Mouse (Mus musculus) embryonic facial prominence, embryonic 12.5 days (tissue): ENCODE data around the gene Clybl. TPM values are rescaled to one million over a fixed set of nuclear protein-coding genes. Genes with fewer than 3 reads are reported as not detected.

Source experiments
- ATAC-seq: fragments of 200-750 bp; cut with Nextera tagmentation; 2 replicates; pipeline ENCODE4 v1.8.0; 2017; ENCODE audit not compliant: insufficient number of reproducible peaks, insufficient read depth, low FRiP score, low TSS enrichment
- H3K27ac ChIP-seq: fragments of 300-500 bp; sonication (generic); 2 replicates; pipeline ENCODE4 v1.5.1; 2016; ENCODE audit warnings: mild to moderate bottlenecking
- H3K27me3 ChIP-seq: fragments of 300-500 bp; sonication (generic); 2 replicates; pipeline ENCODE4 v1.6.1; 2016; ENCODE audit warnings: mild to moderate bottlenecking, moderate library complexity
- H3K36me3 ChIP-seq: fragments of 300-500 bp; sonication (generic); 2 replicates; pipeline ENCODE4 v1.6.1; 2016; ENCODE audit warnings: mild to moderate bottlenecking
- H3K4me1 ChIP-seq: fragments of 300-500 bp; sonication (generic); 2 replicates; pipeline ENCODE4 v1.6.1; 2016
- H3K4me2 ChIP-seq: fragments of 300-500 bp; sonication (generic); replicated peaks from 2 replicates; pipeline ENCODE4 v1.6.1; 2016; ENCODE audit warnings: mild to moderate bottlenecking, moderate library complexity
- H3K4me3 ChIP-seq: fragments of 300-500 bp; sonication (generic); 2 replicates; pipeline ENCODE4 v1.5.1; 2016; ENCODE audit warnings: mild to moderate bottlenecking
- H3K9ac ChIP-seq: fragments of 300-500 bp; sonication (generic); 2 replicates; pipeline ENCODE4 v1.6.1; 2016; ENCODE audit warnings: mild to moderate bottlenecking, moderate library complexity
- H3K9me3 ChIP-seq: fragments of 300-500 bp; sonication (generic); 2 replicates; pipeline ENCODE4 v1.6.1; 2016; ENCODE audit warnings: mild to moderate bottlenecking, moderate library complexity
- WGBS: fragments of 180-500 bp; shearing (Covaris S2); methylation state at CpG from one replicate; pipeline ENCODE4 v1.1.7; 2016; 5-methylcytosine and 5-hydroxymethylcytosine counted together
- polyA plus RNA-seq: library from polyadenylated mRNA; unstranded; fragments of >200 nt; fragmentation: Nextera tagmentation; extraction: Ambion mirVana; gene quantifications from 2 replicates; pipeline ENCODE4 v1.2.1, GENCODE M21; 2016

The Clybl gene
- polyA plus RNA-seq, 1 experiment from 2014 or later = 23.1 TPM

DNA sequence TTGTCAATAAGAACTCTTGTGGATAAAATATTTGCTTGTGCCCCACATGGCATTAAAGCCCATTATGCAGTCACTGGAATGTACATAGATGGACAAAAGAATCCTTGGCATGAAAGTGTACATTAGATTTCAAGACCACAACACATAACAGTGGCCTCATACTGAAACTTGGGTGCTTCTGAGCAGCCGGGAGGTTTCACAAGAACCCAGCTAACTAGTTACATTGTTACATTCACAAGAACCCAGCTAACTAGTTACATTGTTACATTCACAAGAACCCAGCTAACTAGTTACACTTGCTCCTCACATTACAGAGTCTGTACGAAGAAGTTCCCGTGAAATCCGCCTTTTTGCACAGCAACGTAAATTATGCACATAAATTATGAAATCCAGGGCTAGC is 200.8 kb downstream of the Clybl start:
- Histone ChIP-seq H3K4me1 (no peaks in the 10 kb centered on the region), H3K4me2 (no peak overlapping the region), H3K4me3 (no peak overlapping the region), H3K36me3 (no peaks in the 10 kb centered on the region), H3K9me3 (no peaks in the 10 kb centered on the region), H3K9ac (no peak overlapping the region), H3K27ac (no peak overlapping the region), H3K27me3 (0 out of 2 replicates have a peak, but pooled peaks cover 2% of the 10 kb centered on the region)
- no peak for ATAC-seq
- 80% methylated on average over 5 of the region's 5 CpGs for WGBS

- no peak overlapping the region for H3K9ac ChIP-seq
- H3K27me3 ChIP-seq = 0 out of 2 replicates have a peak, but pooled peaks cover 2% of the 10 kb centered on the region
- 87% methylated on average over 6 of the region's 6 CpGs for WGBS
- ATAC-seq = no peak
- H3K36me3 ChIP-seq = no peaks in the 10 kb centered on the region
- H3K4me1 ChIP-seq = no peaks in the 10 kb centered on the region
- no peak overlapping the region for H3K27ac ChIP-seq
- H3K9me3 ChIP-seq = no peaks in the 10 kb centered on the region
- no peak overlapping the region for H3K4me3 ChIP-seq
- H3K4me2 ChIP-seq = no peak overlapping the region
Measured at GRCm38 (mm10) chr14:122383931-122384330, 202.4 kb downstream of the Clybl start.

GRCm38 (mm10) chr14:122384447-122385237 is 203.1 kb downstream of the Clybl start:
- no peak overlapping the region for H3K27ac ChIP-seq
- 0 out of 2 replicates have a peak, but pooled peaks cover 2% of the 10 kb centered on the region for H3K27me3 ChIP-seq
- H3K4me2 ChIP-seq = no peak overlapping the region
- H3K9ac ChIP-seq = no peak overlapping the region
- WGBS = 63% methylated on average over 21 of the region's 21 CpGs
- no peaks in the 10 kb centered on the region for H3K9me3 ChIP-seq
- H3K36me3 ChIP-seq = no peaks in the 10 kb centered on the region
- no peaks in the 10 kb centered on the region for H3K4me1 ChIP-seq
- no peak overlapping the region for H3K4me3 ChIP-seq
- no peak for ATAC-seq

DNA sequence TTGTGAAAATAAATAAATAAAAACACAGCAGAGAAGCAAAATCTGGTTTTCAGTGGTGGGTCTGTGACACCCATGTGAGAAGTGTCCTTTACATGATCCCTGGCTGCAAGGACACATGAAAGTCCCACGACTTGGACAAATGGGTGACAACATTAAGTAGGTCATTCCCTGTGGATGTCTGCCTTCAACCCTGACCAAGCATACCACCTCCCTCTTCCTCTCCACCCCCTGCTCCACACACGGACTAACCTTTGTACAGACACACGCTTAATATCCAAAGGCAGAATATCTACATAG is 203.7 kb downstream of the Clybl start:
- Histone ChIP-seq H3K4me3 (no peak overlapping the region), H3K27ac (no peak overlapping the region), H3K27me3 (0 out of 2 replicates have a peak, but pooled peaks cover 2% of the 10 kb centered on the region), H3K4me1 (no peaks in the 10 kb centered on the region), H3K36me3 (no peaks in the 10 kb centered on the region), H3K9ac (no peak overlapping the region), H3K4me2 (no peak overlapping the region), H3K9me3 (no peaks in the 10 kb centered on the region)
- WGBS = 82% methylated on average over 3 of the region's 3 CpGs
- no peak for ATAC-seq

- Histone ChIP-seq H3K27ac (no peak overlapping the region), H3K4me3 (no peak overlapping the region), H3K27me3 (0 out of 2 replicates have a peak, but pooled peaks cover 2% of the 10 kb centered on the region), H3K9me3 (no peaks in the 10 kb centered on the region), H3K36me3 (no peaks in the 10 kb centered on the region), H3K9ac (no peak overlapping the region), H3K4me2 (no peak overlapping the region), H3K4me1 (no peaks in the 10 kb centered on the region)
- WGBS = 88% methylated on average over 5 of the region's 5 CpGs
- no peak for ATAC-seq
Measured at GRCm38 (mm10) chr14:122385758-122386157, 204.3 kb downstream of the Clybl start.

DNA sequence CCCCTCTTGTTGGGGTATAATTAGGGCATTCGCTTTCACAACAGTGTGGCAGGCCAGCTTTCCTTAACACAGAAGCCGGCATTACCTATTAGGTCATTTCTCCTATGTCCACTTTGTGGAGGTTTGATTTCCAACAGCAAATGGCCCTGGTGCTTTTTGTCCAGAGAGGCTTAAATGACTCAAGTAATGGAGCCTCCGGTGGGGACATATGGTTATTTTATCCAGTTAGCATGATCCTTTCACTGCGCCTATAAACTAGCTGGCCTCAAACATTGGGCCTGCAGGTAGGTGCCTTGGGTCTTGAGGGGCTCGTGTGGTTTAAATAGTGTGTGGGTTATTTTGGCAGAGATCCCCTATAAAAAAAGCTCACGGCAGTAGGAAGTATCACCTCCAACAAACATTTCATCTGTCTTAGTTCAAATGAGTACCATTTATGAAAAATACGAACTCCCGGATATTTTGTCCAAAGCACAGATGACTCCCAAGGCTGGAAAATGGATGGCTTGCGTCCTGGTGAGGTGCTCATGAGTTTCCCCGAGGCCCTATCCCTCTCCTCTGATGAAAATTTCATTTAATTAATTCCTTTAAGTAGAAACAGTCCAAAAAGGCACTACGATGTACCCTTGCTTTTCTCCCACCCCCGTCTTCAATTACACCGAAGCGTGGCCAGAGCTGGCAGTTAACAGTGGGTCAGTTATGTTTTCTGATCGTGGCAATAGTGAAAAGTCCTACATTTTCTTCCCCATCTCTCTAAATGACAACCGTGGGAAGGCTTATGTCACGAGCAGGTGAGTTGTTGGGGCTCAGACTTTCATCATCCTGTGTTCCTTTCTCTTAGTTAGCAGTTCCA is 205.0 kb downstream of the Clybl start:
- 0 out of 2 replicates have a peak, but pooled peaks cover 2% of the 10 kb centered on the region for H3K27me3 ChIP-seq
- no peak overlapping the region for H3K4me2 ChIP-seq
- H3K4me1 ChIP-seq = no peaks in the 10 kb centered on the region
- H3K9me3 ChIP-seq = no peaks in the 10 kb centered on the region
- H3K36me3 ChIP-seq = no peaks in the 10 kb centered on the region
- whole genome bisulfite sequencing = 75% methylated on average over 17 of the region's 17 CpGs
- no peak overlapping the region for H3K27ac ChIP-seq
- ATAC-seq = no peak
- H3K4me3 ChIP-seq = no peak overlapping the region
- no peak overlapping the region for H3K9ac ChIP-seq

GRCm38 (mm10) chr14:122387781-122388180 is 206.3 kb downstream of the Clybl start:
- no peaks in the 10 kb centered on the region for H3K36me3 ChIP-seq
- WGBS = 87% methylated on average over 5 of the region's 5 CpGs
- H3K4me3 ChIP-seq = no peak overlapping the region
- H3K4me1 ChIP-seq = no peaks in the 10 kb centered on the region
- no peak for ATAC-seq
- no peaks in the 10 kb centered on the region for H3K9me3 ChIP-seq
- no peak overlapping the region for H3K4me2 ChIP-seq
- H3K27me3 ChIP-seq = 0 out of 2 replicates have a peak, but pooled peaks cover 2% of the 10 kb centered on the region
- H3K9ac ChIP-seq = no peak overlapping the region
- H3K27ac ChIP-seq = no peak overlapping the region

GRCm38 (mm10) chr14:122388431-122389031 is 207.0 kb downstream of the Clybl start:
- H3K4me1 ChIP-seq = no peaks in the 10 kb centered on the region

DNA sequence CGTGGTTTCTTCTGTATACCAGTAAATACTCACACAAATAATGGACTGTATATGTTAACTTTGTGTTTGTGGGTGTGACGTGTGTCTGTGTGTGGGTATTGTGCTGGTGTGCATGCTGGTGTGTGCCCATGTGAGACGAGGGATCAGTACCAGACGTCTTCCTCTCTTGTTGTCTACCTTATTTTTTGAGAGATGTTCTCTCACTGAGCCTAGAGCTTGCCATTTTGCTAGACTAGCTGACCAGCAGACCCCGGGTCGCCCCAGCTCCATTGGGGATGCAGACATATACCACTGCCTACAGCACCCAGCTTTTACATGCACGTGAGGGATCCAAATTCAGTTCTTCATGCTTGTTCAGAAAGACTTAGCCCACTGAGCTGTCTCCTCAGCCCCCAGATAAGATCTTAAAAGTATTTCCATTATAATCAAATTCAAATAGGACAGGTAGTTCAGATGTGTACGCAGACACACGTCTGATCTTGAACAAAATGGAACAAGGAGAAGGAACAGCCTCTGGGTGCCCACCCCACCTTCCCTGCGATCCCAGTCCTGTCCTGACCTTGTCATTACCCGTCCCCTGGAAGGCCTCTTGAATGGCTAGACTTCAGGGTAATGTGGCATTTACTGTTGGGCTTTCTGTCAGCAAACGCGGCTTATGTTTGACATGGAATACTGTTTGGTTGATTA is 208.3 kb downstream of the Clybl start:
- no peaks in the 10 kb centered on the region for H3K4me1 ChIP-seq
- H3K9me3 ChIP-seq = no peaks in the 10 kb centered on the region
- ATAC-seq = no peak
- no peak overlapping the region for H3K9ac ChIP-seq
- H3K36me3 ChIP-seq = no peaks in the 10 kb centered on the region
- H3K4me2 ChIP-seq = no peak overlapping the region
- no peak overlapping the region for H3K27ac ChIP-seq
- H3K4me3 ChIP-seq = no peak overlapping the region
- H3K27me3 ChIP-seq = 0 out of 2 replicates have a peak, but pooled peaks cover 2% of the 10 kb centered on the region
- 83% methylated on average over 13 of the region's 13 CpGs for WGBS

More at GRCm38 (mm10) chr14:122388431-122389031, 207.0 kb downstream of the Clybl start:
- no peak overlapping the region for H3K4me2 ChIP-seq
- H3K36me3 ChIP-seq = no peaks in the 10 kb centered on the region
- no peak overlapping the region for H3K27ac ChIP-seq
- H3K9me3 ChIP-seq = no peaks in the 10 kb centered on the region
- WGBS = 73% methylated on average over 19 of the region's 19 CpGs
- no peak overlapping the region for H3K4me3 ChIP-seq
- 0 out of 2 replicates have a peak, but pooled peaks cover 2% of the 10 kb centered on the region for H3K27me3 ChIP-seq
- ATAC-seq = no peak
- H3K9ac ChIP-seq = no peak overlapping the region

GRCm38 (mm10) chr14:122390935-122391334 is 209.4 kb downstream of the Clybl start:
- H3K27me3 ChIP-seq = 0 out of 2 replicates have a peak, but pooled peaks cover 2% of the 10 kb centered on the region
- H3K9ac ChIP-seq = no peak overlapping the region
- no peak overlapping the region for H3K4me3 ChIP-seq
- 50% methylated on average over 4 of the region's 4 CpGs for WGBS
- no peak overlapping the region for H3K4me2 ChIP-seq
- ATAC-seq = no peak
- no peaks in the 10 kb centered on the region for H3K36me3 ChIP-seq
- no peaks in the 10 kb centered on the region for H3K9me3 ChIP-seq
- no peaks in the 10 kb centered on the region for H3K4me1 ChIP-seq
- H3K27ac ChIP-seq = no peak overlapping the region

- WGBS = 66% methylated on average over 1 of the region's 1 CpGs
- H3K4me2 ChIP-seq = no peak overlapping the region
- H3K9me3 ChIP-seq = no peaks in the 10 kb centered on the region
- H3K4me1 ChIP-seq = no peaks in the 10 kb centered on the region
- H3K27me3 ChIP-seq = no peaks in the 10 kb centered on the region
- no peak overlapping the region for H3K9ac ChIP-seq
- no peak overlapping the region for H3K27ac ChIP-seq
- no peak overlapping the region for H3K4me3 ChIP-seq
- no peaks in the 10 kb centered on the region for H3K36me3 ChIP-seq
- ATAC-seq = no peak
Measured at GRCm38 (mm10) chr14:122393119-122393518, 211.6 kb downstream of the Clybl start.
